Mouse (Mus musculus) heart, embryonic 15.5 days (tissue): ENCODE measurements around the gene Foxk1. TPM values are rescaled to one million over a fixed set of nuclear protein-coding genes. Genes with fewer than 3 reads are reported as not detected.
A peak's percentile ranks its signal among the peaks of the same experiment; 100 is the strongest.

Experiments used
- ATAC-seq: fragments of 200-750 bp; cut with Nextera tagmentation; replicated peaks from 2 replicates; pipeline ENCODE4 v1.8.0; 2017; ENCODE audit warnings: low read depth, moderate TSS enrichment; ENCODE audit not compliant: insufficient number of reproducible peaks, insufficient read depth, low FRiP score
- H3K27ac ChIP-seq: fragments of 300-500 bp; sonication (generic); 2 replicates; pipeline ENCODE4 v1.5.1; 2015; ENCODE audit warnings: mild to moderate bottlenecking, inconsistent platforms
- H3K27me3 ChIP-seq: fragments of 300-500 bp; sonication (generic); 2 replicates; pipeline ENCODE4 v1.6.1; 2015; ENCODE audit warnings: inconsistent platforms
- H3K36me3 ChIP-seq: fragments of 300-500 bp; sonication (generic); 2 replicates; pipeline ENCODE4 v1.6.1; 2015; ENCODE audit warnings: mild to moderate bottlenecking, inconsistent platforms
- H3K4me1 ChIP-seq: fragments of 300-500 bp; sonication (generic); replicated peaks from 2 replicates; pipeline ENCODE4 v1.6.1; 2015; ENCODE audit warnings: inconsistent platforms
- H3K4me2 ChIP-seq: fragments of 300-500 bp; sonication (generic); 2 replicates; pipeline ENCODE4 v1.6.1; 2015; ENCODE audit warnings: inconsistent platforms, mild to moderate bottlenecking, moderate library complexity
- H3K4me3 ChIP-seq: fragments of 300-500 bp; sonication (generic); 2 replicates; pipeline ENCODE4 v1.5.1; 2015; ENCODE audit warnings: mild to moderate bottlenecking, inconsistent platforms
- H3K9ac ChIP-seq: fragments of 300-500 bp; sonication (generic); 2 replicates; pipeline ENCODE4 v1.6.1; 2015; ENCODE audit warnings: mild to moderate bottlenecking, inconsistent platforms
- H3K9me3 ChIP-seq: fragments of 300-500 bp; sonication (generic); replicated peaks from 2 replicates; pipeline ENCODE4 v1.6.1; 2016; ENCODE audit warnings: inconsistent platforms
- WGBS: fragments of 180-500 bp; shearing (Covaris S2); methylation state at CpG from one replicate; pipeline ENCODE4 v1.1.7; 2015; ENCODE audit warnings: mixed read lengths; 5-methylcytosine and 5-hydroxymethylcytosine counted together
- polyA plus RNA-seq: library from polyadenylated mRNA; unstranded; fragments of >200 nt; fragmentation: Nextera tagmentation; extraction: Ambion mirVana; gene quantifications from 2 replicates; pipeline ENCODE4 v1.2.1, GENCODE M21; 2015

The Foxk1 gene
- polyA plus RNA-seq, 1 experiment from 2014 or later: 3.1 TPM

DNA sequence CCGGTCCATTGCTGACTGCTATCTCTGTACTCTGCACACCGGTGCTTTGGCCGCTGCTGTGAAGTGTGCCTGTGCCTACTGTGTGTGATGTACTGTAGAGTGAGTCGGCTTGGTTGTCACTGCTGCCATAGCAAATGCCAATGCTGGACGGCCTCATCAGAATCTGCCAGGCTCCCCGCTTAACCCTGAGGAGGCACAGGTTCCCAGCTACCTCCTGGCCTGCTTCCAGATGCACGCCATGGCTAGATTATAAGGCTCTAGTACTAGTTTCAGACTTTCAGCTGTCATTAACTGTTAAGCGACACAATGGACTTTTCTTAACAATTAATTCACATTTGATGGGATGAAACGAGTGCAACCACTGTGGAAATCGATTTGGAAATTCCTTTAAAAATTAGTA, 21.8 kb downstream of the Foxk1 start:
- ATAC-seq: no peak
- Histone ChIP-seq H3K4me2 (no peak overlapping the region), H3K27ac (no peak overlapping the region), H3K4me3 (no peak overlapping the region), H3K4me1 (peaks cover 75% of the 10 kb centered on the region), H3K9me3 (no peaks in the 10 kb centered on the region), H3K27me3 (no peaks in the 10 kb centered on the region), H3K9ac (no peak overlapping the region), H3K36me3 (no peaks in the 10 kb centered on the region)
- 71% methylated on average over 10 of the region's 10 CpGs for WGBS

DNA sequence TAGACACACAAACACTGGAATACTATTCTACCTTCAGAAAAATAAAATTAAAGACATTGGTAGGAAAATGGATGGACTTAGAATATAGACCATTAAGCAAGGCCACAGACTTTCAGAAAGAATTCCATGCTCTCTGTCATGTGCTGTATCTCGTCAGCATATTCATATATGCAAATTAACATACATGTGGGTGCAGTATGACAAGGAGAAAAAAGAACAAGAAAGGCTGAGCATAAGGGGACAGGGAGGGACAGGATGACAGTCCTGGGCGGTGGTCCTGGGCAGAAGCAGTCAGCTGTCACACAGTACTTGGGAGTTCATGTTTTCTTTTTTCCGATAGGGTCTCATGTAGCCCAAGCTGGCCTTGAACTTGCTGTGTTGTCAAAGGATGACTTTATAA, 22.4 kb downstream of the Foxk1 start:
- peak overlapping the region; percentile 88 for H3K27ac ChIP-seq
- no peak for ATAC-seq
- H3K4me1 ChIP-seq: peaks cover 78% of the 10 kb centered on the region
- no peaks in the 10 kb centered on the region for H3K36me3 ChIP-seq
- H3K9ac ChIP-seq: no peak overlapping the region
- 55% methylated on average over 3 of the region's 3 CpGs for WGBS
- no peak overlapping the region for H3K4me2 ChIP-seq
- H3K4me3 ChIP-seq: no peak overlapping the region
- H3K27me3 ChIP-seq: no peaks in the 10 kb centered on the region
- no peaks in the 10 kb centered on the region for H3K9me3 ChIP-seq

DNA sequence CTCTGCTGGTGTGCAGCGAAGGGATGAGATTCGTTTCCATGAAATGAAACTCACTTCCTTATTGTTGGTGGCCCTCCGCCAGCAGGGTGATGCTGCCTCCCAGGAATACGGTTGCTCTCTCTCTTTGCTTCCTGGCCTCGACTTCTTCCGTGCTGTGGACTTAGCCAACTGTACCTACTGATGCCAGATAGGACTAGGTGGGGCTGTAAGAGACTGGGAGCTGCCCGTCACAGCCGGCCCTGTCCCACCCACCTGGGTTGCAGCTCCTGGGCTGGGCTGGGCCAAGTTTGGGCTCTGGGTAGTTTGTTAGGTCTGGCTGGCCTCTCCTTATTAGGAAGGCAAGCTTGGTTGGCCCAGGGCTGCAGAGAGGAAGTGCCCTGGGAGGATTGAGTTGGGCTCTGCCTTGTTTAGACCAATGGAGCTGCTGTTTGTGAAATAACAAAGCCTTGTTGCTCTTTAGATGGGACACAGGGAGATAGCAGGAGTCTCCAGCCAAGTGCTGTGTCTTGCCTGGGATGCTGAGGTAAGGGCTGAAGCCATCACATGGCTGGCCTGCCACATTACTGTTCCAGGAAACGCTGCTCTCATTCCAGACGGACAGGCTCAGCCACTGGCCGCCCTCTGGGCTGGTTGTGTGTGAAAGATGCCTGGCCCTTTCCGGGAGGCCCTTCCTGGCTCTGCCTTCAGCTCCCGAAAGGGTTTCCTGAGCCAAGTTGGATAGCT, 23.5 kb downstream of the Foxk1 start:
- peak; percentile 81 for ATAC-seq
- peak overlapping the region; percentile 40 for H3K4me2 ChIP-seq
- H3K4me1 ChIP-seq: peaks cover 74% of the 10 kb centered on the region
- no peaks in the 10 kb centered on the region for H3K27me3 ChIP-seq
- peak overlapping the region; percentile 16 for H3K4me3 ChIP-seq
- H3K36me3 ChIP-seq: no peaks in the 10 kb centered on the region
- H3K9ac ChIP-seq: peak overlapping the region; percentile 23; the same call in 1 of the 2 replicates
- 25% methylated on average over 13 of the region's 13 CpGs for WGBS
- H3K9me3 ChIP-seq: no peaks in the 10 kb centered on the region
- H3K27ac ChIP-seq: peak overlapping the region; percentile 88

DNA sequence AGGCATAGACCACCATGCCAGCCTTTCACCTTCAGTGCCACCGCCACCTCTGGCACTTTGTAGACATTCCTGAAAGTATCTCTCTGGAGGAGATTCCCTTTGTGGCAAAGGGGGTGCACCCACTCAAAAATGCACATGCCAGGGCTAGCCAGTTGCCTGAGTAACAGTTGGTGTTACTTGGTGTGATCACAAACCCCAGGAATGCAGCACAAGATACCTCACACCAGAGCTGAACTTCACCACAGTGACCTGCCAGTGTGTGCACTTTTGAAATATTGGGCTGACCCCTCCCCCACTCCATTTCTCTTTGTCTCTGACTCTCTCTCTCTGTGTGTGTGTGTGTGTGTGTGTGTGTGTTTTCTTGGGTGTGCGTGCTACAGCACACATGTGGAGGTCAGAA, 25.2 kb downstream of the Foxk1 start:
- Histone ChIP-seq H3K4me3 (no peak overlapping the region), H3K36me3 (no peaks in the 10 kb centered on the region), H3K27me3 (no peaks in the 10 kb centered on the region), H3K9me3 (no peaks in the 10 kb centered on the region), H3K27ac (peak overlapping the region; percentile 88; the same call in 1 of the 2 replicates), H3K4me2 (no peak overlapping the region), H3K4me1 (peaks cover 63% of the 10 kb centered on the region), H3K9ac (no peak overlapping the region)
- 96% methylated on average over 2 of the region's 2 CpGs for WGBS
- ATAC-seq: no peak

DNA sequence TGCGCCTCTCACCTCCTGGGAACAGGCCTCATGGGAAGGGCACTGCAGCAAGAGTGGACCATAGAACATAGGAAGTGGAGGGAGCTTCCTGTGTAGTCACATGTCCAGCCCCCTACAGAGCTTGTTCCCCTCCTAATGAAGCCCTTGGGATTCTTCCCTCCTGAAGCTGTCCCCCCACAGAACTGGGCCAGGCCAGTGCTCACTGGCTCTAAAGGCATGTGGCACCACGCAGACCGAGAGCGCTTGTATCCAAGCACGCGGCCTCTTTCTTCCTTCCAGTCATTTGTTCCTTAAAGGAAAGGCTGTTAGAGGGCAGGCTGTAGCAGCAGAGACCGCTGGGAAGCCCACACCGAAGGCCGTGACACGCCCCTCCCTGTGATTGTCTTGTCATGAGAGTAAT, 26.6 kb downstream of the Foxk1 start:
- H3K4me1 ChIP-seq: peaks cover 70% of the 10 kb centered on the region
- H3K27me3 ChIP-seq: no peaks in the 10 kb centered on the region
- no peak overlapping the region for H3K4me3 ChIP-seq
- H3K9me3 ChIP-seq: no peaks in the 10 kb centered on the region
- H3K9ac ChIP-seq: no peak overlapping the region
- WGBS: 77% methylated on average over 10 of the region's 10 CpGs
- H3K27ac ChIP-seq: peak overlapping the region; percentile 58
- ATAC-seq: no peak
- H3K36me3 ChIP-seq: no peaks in the 10 kb centered on the region
- H3K4me2 ChIP-seq: no peak overlapping the region

DNA sequence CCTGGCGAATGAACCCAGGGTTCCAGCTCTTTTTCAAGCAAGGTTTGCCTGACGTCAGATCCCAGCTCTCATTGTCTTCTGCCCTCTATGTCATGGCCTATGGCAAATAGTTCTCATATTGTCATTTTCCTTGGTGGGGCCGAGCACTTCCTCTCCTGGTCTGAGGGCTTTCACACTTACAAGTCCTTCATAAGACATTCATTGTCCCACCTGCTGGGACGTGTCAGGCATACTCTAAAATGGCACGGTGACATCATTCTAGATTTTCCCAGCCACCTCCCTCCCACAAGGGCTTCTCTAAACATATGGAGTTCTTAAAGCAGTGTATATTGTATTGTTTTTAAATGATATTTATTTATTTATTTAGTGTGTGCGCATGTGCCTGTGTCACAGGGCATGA, 27.4 kb downstream of the Foxk1 start:
- no peak for ATAC-seq
- H3K36me3 ChIP-seq: no peaks in the 10 kb centered on the region
- H3K4me3 ChIP-seq: no peak overlapping the region
- WGBS: 70% methylated on average over 6 of the region's 6 CpGs
- no peaks in the 10 kb centered on the region for H3K9me3 ChIP-seq
- no peaks in the 10 kb centered on the region for H3K27me3 ChIP-seq
- no peak overlapping the region for H3K27ac ChIP-seq
- no peak overlapping the region for H3K4me2 ChIP-seq
- no peak overlapping the region for H3K9ac ChIP-seq
- H3K4me1 ChIP-seq: peaks cover 71% of the 10 kb centered on the region

DNA sequence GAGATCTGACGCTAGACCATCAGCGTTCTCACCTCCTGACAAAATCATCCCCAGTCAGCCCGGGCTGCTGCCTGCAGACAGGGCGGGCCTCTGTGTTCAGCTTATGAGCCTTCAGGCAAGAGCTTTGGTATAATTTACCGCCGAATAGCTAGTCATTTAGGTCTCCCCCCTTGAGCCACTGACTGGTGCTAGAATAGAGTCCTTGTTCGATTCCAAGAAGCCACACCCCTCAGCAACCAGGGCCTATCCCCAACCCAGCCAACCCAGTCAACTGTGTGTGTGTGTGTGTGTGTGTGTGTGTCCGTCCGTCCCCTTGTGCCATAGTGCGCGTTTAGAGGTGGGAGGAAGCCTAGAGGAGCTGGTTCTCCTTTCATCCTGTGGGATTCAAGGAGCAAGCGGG, 29.7 kb downstream of the Foxk1 start:
- Histone ChIP-seq H3K27me3 (no peaks in the 10 kb centered on the region), H3K27ac (no peak overlapping the region), H3K9me3 (no peaks in the 10 kb centered on the region), H3K36me3 (peaks cover 12% of the 10 kb centered on the region), H3K4me3 (no peak overlapping the region), H3K4me1 (peaks cover 48% of the 10 kb centered on the region), H3K4me2 (no peak overlapping the region), H3K9ac (no peak overlapping the region)
- WGBS: 84% methylated on average over 12 of the region's 12 CpGs
- ATAC-seq: no peak

DNA sequence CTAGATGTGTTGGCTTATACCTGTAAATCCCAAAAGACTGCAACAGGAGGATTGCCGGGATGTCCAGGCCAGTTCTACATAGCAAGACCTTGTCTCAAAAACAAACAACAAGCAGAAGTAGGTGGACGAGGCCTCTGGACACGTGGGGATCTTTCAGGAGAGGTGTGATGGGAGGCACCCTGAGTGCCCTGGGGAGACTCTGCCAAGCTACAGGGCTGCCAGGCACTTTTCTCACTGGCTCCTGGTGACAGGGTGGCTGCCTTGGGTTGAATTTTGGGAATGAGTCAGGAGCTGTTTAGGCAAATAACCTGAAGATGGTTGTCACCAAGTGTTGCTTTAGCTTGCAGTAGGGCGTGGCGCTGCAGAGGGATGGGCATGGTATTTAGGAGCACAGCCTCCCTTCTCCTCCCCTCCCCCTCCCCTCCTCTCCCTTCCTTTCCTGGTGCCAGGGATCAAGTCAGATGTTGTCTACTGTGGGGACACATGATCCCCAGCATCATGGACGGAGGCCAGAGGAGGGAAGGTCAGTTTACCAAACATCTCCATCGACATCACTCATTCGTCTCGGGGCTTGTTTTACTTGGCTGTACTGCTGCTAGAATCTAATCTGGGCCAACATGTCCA, 30.6 kb downstream of the Foxk1 start:
- no peak for ATAC-seq
- WGBS: 69% methylated on average over 9 of the region's 9 CpGs
- no peaks in the 10 kb centered on the region for H3K27me3 ChIP-seq
- no peak overlapping the region for H3K4me3 ChIP-seq
- H3K4me2 ChIP-seq: no peak overlapping the region
- H3K4me1 ChIP-seq: peaks cover 39% of the 10 kb centered on the region
- H3K36me3 ChIP-seq: peaks cover 19% of the 10 kb centered on the region
- H3K9me3 ChIP-seq: no peaks in the 10 kb centered on the region
- no peak overlapping the region for H3K9ac ChIP-seq
- no peak overlapping the region; the same call in 1 of the 2 replicates for H3K27ac ChIP-seq

DNA sequence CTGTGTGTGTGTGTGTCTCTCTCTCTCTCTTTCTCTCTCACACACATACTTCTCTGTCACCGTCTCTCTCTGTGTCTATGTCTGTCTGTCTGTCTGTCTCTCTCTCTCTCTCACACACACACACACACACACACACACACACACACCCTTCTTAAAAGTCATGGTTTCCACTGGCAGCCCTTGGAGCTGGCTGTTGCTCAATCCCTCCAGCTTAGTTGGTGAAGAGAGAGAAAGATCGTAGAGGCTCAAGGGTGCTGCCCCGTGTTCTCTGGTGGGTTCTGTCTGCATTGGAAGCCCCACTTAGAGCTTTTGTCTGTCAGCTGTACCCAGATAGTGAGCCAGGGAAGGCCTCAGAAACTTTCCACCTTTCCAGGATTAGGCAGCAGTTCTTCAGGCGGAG, 31.4 kb downstream of the Foxk1 start:
- H3K27me3 ChIP-seq: no peaks in the 10 kb centered on the region
- H3K4me3 ChIP-seq: no peak overlapping the region
- H3K36me3 ChIP-seq: peaks cover 19% of the 10 kb centered on the region
- peak overlapping the region; percentile 20; the same call in 1 of the 2 replicates for H3K27ac ChIP-seq
- no peaks in the 10 kb centered on the region for H3K9me3 ChIP-seq
- no peak overlapping the region for H3K9ac ChIP-seq
- WGBS: 79% methylated on average over 4 of the region's 4 CpGs
- no peak for ATAC-seq
- H3K4me2 ChIP-seq: no peak overlapping the region
- H3K4me1 ChIP-seq: peaks cover 31% of the 10 kb centered on the region

DNA sequence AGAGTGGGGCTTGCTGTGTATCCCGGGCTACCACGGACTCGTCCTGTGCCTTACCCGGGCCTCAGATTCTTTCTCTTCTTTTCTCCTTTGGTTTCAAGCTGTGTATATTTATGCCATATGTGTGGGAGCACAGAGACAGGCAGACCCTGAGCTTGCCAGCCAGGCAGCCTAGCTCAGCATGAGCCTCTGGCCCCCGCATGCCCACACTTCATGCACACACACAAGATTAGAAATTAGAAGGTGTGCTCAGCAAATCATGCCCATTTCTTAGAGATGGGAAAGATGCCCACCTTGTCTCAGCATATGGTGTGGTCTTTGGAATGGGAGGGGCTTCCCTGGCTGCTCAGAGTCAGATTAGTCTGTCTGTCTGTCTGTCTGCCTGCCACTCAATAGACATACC, 32.8 kb downstream of the Foxk1 start:
- H3K9ac ChIP-seq: no peak overlapping the region
- peaks cover 29% of the 10 kb centered on the region for H3K4me1 ChIP-seq
- ATAC-seq: no peak
- H3K4me3 ChIP-seq: no peak overlapping the region
- H3K27me3 ChIP-seq: no peaks in the 10 kb centered on the region
- WGBS: 84% methylated on average over 5 of the region's 5 CpGs
- no peaks in the 10 kb centered on the region for H3K9me3 ChIP-seq
- no peak overlapping the region for H3K4me2 ChIP-seq
- peaks cover 19% of the 10 kb centered on the region for H3K36me3 ChIP-seq
- no peak overlapping the region for H3K27ac ChIP-seq

DNA sequence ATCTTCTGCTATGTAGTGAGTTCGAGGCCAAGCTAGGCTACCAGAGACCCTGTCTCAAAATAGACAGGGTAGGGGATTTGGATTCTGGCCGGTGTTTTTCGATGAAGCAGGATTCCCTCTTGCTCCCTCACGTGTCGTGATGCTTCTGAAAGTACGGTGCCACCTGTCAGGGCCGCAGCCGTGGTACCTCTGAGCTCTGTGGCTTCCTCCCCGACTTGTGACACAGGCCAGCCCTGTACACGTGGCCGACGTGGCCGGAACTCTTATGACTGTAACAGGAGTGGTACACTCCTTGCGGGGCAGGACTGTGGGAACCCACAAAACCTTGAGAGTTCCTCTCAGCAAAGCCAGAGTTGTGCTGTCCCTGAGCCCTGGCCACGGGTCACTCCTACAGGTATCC, 34.4 kb downstream of the Foxk1 start:
- H3K36me3 ChIP-seq: peaks cover 19% of the 10 kb centered on the region
- no peak overlapping the region for H3K9ac ChIP-seq
- H3K4me3 ChIP-seq: no peak overlapping the region
- H3K27me3 ChIP-seq: no peaks in the 10 kb centered on the region
- peaks cover 36% of the 10 kb centered on the region for H3K4me1 ChIP-seq
- no peak for ATAC-seq
- H3K9me3 ChIP-seq: no peaks in the 10 kb centered on the region
- H3K27ac ChIP-seq: no peak overlapping the region
- 97% methylated on average over 15 of the region's 15 CpGs for WGBS
- H3K4me2 ChIP-seq: no peak overlapping the region
